Mouse (Mus musculus): Measurements from ENCODE around the gene Cadps2. TPM values are rescaled to one million over a fixed set of nuclear protein-coding genes. Genes with fewer than 3 reads are reported as not detected.
A peak's percentile ranks its signal among the peaks of the same experiment; 100 is the strongest.

The Cadps2 gene
- polyA plus RNA-seq, 1 experiment from 2014 or later = 4.3 TPM

DNA sequence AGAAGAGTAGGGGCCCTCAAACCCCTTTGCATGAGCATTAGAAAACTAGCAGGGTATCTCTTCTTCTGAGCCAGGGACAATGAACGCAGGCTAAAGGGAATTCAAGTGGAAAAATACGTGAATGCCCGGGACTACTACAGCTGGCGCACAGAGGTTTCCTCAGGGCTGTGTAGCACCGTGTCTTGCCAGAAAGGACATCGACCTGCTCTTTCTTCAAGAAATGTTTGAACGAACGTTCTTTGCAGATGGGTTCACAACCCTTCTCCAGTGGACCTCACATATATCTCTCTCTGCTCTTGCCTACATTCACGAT, 578.5 kb downstream of the Cadps2 start:
- Histone ChIP-seq H3K36me3 (no peaks in the 10 kb centered on the region), H3K4me3 (0 out of 2 replicates have a peak overlapping the region, but pooled peaks have one; percentile 16), H3K27me3 (peaks cover 65% of the 10 kb centered on the region), H3K9ac (no peak overlapping the region), H3K4me2 (replicated peaks) (peak overlapping the region; percentile 24), H3K27ac (no peak overlapping the region), H3K4me1 (no peaks in the 10 kb centered on the region), H3K9me3 (no peaks in the 10 kb centered on the region)
- WGBS = 2% methylated on average over 9 of the region's 9 CpGs
- ATAC-seq (ENCODE audit: insufficient number of reproducible peaks, insufficient read depth, low FRiP score, low TSS enrichment) = no peak

DNA sequence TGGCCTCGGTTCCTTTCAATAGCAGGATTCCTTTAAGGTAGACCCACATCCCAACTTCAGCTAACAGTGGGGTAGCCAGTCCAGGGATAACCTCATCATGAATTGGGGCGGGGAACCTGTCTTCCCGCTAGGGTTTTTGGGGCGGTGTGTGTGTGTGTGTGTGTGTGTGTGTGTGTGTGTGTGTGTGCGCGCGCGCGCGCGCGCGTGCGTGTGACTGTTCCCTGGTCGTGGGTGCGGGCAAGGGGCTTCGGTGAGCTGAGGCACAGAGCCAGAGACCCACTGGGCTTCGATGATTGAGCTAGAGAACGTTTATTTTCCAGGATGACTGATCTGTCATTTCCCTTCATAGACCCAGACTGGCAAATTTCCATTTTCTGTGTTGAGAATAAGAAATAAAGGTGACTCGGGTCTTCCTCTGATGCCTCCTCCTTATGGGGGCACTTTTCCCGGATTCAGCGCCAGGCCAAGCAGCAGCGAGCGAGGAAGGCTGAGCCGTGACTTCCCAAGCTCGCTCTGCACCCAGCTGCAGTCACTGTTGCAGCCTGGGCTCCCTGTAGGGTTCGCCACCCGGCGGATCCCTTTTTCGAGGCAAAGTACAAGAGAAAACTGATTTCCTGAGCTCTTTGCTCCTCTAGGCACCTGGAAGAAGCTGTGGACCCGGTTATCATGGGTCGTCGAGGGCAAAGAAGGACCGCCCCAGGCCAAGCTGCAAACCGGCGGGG, 579.0 kb downstream of the Cadps2 start:
- no peak overlapping the region for H3K9ac ChIP-seq
- ATAC-seq (ENCODE audit: insufficient number of reproducible peaks, insufficient read depth, low FRiP score, low TSS enrichment) = no peak
- H3K27me3 ChIP-seq = peaks cover 68% of the 10 kb centered on the region
- no peak overlapping the region for H3K27ac ChIP-seq
- H3K4me1 ChIP-seq = no peaks in the 10 kb centered on the region
- no peaks in the 10 kb centered on the region for H3K36me3 ChIP-seq
- H3K4me3 ChIP-seq = 0 out of 2 replicates have a peak overlapping the region, but pooled peaks have one; percentile 16
- under 1% methylated on average over 36 of the region's 36 CpGs for WGBS
- no peaks in the 10 kb centered on the region for H3K9me3 ChIP-seq
- peak overlapping the region; percentile 24 for H3K4me2 ChIP-seq (replicated peaks)

DNA sequence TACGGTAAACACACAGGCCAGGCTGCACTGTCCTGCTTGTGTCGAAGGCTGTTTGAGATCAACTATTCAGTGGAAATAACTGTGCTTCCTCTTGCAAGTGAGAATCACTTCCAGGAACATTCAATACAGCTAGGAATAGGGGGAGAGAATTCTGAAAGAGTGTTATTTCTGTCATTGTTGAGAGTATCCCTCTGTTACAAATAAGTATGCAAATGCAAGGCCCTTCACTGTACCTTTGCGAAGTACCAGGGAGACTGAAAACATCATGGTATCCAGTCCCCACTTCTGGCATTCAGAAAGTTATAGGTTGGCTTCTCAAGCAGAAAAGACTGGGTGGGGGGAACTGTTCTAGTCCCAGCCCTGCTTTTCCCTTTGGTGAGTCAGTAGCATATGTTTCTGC, 581.2 kb downstream of the Cadps2 start:
- Histone ChIP-seq H3K27me3 (peaks cover 84% of the 10 kb centered on the region), H3K9me3 (no peaks in the 10 kb centered on the region), H3K4me1 (0 out of 2 replicates have a peak, but pooled peaks cover 2% of the 10 kb centered on the region), H3K36me3 (no peaks in the 10 kb centered on the region), H3K27ac (no peak overlapping the region), H3K4me3 (no peak overlapping the region), H3K9ac (no peak overlapping the region), H3K4me2 (replicated peaks) (no peak overlapping the region)
- no peak for ATAC-seq (ENCODE audit: insufficient number of reproducible peaks, insufficient read depth, low FRiP score, low TSS enrichment)
- 26% methylated on average over 3 of the region's 3 CpGs for WGBS

DNA sequence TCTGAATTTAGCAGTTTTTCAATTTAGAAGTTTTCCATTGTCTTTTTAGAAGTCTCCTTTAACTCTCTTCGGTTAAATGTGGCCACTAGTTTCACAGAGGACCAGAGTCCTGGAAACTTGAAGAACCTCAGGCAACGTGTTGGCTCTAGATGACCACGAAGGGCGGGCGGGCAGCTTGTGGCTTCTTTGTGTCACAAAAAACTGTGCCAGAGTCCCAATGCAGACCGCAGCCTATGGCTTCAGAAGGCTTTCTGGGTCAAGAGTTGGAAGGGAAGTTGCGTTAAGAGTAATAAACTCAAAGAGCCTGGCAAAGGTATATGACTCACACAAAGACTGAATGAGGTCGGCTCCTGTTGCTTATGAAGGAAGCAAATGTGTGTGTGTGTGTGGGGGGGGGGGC, 584.1 kb downstream of the Cadps2 start:
- Histone ChIP-seq H3K4me2 (replicated peaks) (no peak overlapping the region), H3K4me3 (no peak overlapping the region), H3K27me3 (peaks cover 76% of the 10 kb centered on the region), H3K4me1 (0 out of 2 replicates have a peak, but pooled peaks cover 2% of the 10 kb centered on the region), H3K36me3 (no peaks in the 10 kb centered on the region), H3K9me3 (no peaks in the 10 kb centered on the region), H3K9ac (no peak overlapping the region), H3K27ac (no peak overlapping the region)
- no peak for ATAC-seq (ENCODE audit: insufficient number of reproducible peaks, insufficient read depth, low FRiP score, low TSS enrichment)
- WGBS = 4% methylated on average over 8 of the region's 8 CpGs

DNA sequence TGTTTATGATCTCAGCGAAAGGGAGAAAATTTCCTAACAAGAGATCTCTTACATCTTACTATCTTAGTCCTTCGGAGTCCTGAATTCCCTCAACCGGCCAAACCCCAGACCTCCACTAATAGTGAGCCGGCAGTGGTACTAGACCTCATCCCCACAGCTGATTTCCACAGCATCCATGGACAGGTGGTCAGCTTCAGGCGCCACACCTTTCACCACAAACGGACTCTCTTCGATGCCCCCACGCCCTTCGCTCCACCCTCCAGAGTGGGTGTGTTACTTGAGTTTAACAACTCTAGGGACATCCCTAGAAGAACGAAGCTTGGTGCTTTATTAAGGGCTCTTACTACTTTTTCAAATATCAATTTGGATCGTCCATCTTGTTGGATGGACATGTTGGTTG, 584.6 kb downstream of the Cadps2 start:
- Histone ChIP-seq H3K27me3 (peaks cover 76% of the 10 kb centered on the region), H3K4me3 (no peak overlapping the region), H3K4me1 (0 out of 2 replicates have a peak, but pooled peaks cover 5% of the 10 kb centered on the region), H3K27ac (no peak overlapping the region), H3K9ac (no peak overlapping the region), H3K4me2 (replicated peaks) (no peak overlapping the region), H3K36me3 (no peaks in the 10 kb centered on the region), H3K9me3 (no peaks in the 10 kb centered on the region)
- under 1% methylated on average over 11 of the region's 11 CpGs for WGBS
- no peak for ATAC-seq (ENCODE audit: insufficient number of reproducible peaks, insufficient read depth, low FRiP score, low TSS enrichment)

DNA sequence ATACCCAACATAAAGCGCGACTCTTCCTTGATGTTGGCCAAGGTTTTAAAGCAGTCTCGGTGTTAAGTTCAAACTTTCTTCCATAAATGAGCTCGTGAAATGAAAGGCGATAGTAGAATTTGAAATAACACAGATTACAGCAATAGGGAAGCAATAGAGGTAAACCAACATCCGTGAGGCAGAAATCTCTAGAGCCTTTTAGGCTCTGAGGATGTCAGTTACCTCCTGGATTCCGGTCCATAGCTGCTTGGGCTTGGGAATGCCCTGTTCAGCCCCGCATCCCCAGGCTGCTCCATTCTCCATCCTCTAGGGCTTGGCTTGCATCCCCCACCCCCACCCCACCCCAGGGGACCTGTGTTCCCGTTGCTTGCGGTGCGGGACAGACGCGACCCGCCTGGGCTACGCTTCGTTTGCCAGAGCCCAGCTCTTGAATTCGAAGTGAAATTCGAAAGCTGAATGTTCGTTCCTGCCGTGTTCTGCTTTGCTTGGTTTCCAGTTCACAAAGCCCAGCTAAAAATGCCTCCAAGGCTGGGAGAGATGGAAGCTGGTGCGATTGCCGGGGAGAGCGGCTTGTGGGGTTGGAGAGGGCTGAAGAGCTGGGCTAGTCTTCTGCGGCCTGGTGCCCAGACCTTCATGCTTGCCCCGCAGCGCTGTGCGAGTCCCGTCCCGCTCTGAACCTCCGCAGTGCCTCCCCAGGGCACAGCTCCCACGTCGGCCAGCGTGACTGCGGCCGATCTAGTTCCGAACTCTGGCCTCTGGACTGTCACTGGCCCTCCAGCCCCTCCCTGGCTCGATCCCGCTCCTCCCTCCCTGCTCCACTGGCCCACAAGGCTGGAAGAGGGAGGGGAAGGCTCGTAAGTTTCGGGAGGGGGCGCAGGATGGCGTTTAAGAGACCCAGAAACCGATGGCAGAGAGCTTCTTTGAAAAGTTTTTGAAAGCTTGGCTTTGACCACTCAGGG, 585.6 kb downstream of the Cadps2 start:
- peak overlapping the region; percentile 19 for H3K4me3 ChIP-seq
- H3K27ac ChIP-seq = no peak overlapping the region; the same call in 1 of the 2 replicates
- peaks cover 76% of the 10 kb centered on the region for H3K27me3 ChIP-seq
- peak overlapping the region; percentile 33 for H3K4me2 ChIP-seq (replicated peaks)
- ATAC-seq (ENCODE audit: insufficient number of reproducible peaks, insufficient read depth, low FRiP score, low TSS enrichment) = peak; percentile 62
- under 1% methylated on average over 43 of the region's 43 CpGs for WGBS
- H3K9ac ChIP-seq = no peak overlapping the region
- H3K9me3 ChIP-seq = no peaks in the 10 kb centered on the region
- H3K36me3 ChIP-seq = no peaks in the 10 kb centered on the region
- 0 out of 2 replicates have a peak, but pooled peaks cover 14% of the 10 kb centered on the region for H3K4me1 ChIP-seq

DNA sequence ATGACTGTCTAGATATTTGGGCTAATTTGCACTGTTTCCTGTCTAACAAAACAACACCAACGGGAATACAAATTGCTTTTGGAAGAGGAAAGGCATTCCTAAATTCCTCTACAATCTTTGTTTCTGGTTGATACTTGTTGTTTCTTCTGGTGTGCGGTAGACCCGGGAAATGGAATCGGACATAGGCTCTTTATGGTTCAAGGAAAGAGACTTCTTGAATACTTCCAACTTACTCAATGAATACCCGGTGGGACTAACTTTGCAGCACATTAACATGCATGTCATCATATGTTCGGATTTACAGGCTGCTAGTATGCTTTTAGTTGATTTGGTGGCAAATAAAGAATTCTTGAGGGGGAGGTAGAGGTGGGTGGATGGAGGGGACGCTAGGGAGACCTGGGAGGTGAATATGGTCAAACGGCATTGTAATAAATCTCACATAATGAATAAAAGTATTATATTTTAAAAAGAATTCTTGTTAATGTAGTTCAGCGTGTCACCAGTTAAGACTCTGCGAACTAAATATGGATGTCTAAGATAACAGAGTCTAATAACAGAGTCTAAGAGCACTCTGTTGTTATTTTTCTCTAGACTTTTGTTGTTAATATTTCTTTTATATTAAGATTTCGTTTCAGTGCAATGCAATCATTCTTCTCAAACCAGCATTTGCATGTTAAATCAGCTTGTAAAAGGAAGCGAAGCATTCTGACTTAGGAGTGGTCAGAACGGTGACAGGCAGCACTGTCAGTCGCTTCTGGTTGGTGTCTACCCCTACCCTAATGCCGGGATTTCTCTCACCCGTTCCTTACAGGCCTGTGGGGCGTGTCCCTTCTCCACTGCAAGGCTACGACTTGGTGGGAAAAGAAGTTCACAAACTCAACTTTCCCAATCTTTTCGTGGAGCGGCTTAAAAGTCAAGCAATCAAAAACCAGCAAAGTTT, 586.8 kb downstream of the Cadps2 start:
- Histone ChIP-seq H3K9ac (no peak overlapping the region), H3K27ac (no peak overlapping the region), H3K9me3 (no peaks in the 10 kb centered on the region), H3K27me3 (peaks cover 76% of the 10 kb centered on the region), H3K4me2 (replicated peaks) (no peak overlapping the region), H3K4me1 (0 out of 2 replicates have a peak, but pooled peaks cover 14% of the 10 kb centered on the region), H3K4me3 (no peak overlapping the region), H3K36me3 (no peaks in the 10 kb centered on the region)
- 2% methylated on average over 20 of the region's 20 CpGs for whole genome bisulfite sequencing
- ATAC-seq (ENCODE audit: insufficient number of reproducible peaks, insufficient read depth, low FRiP score, low TSS enrichment) = no peak

DNA sequence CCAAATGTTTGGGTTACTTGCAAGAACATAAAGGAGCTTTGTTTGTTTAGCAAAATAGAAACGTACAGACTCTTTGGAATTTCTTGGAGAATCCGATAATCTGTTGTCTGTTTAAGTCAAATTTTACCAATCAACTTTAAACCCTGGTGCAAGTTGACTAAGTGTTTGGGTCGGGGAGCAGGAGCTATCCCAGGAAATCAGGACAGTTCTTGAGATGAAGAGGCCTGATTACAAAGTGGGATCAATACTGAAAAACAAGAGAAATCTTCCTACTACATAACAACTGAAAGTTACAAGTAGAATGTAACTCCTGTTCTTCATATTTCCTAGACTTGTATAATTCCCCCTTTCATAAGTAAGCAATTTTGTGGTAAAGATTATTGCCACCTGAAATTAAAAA, 587.8 kb downstream of the Cadps2 start:
- ATAC-seq (ENCODE audit: insufficient number of reproducible peaks, insufficient read depth, low FRiP score, low TSS enrichment) = no peak
- Histone ChIP-seq H3K4me2 (replicated peaks) (no peak overlapping the region), H3K9ac (no peak overlapping the region), H3K27me3 (peaks cover 79% of the 10 kb centered on the region), H3K4me3 (no peak overlapping the region), H3K36me3 (no peaks in the 10 kb centered on the region), H3K27ac (no peak overlapping the region), H3K9me3 (no peaks in the 10 kb centered on the region), H3K4me1 (0 out of 2 replicates have a peak, but pooled peaks cover 14% of the 10 kb centered on the region)
- 4% methylated on average over 3 of the region's 3 CpGs for WGBS

DNA sequence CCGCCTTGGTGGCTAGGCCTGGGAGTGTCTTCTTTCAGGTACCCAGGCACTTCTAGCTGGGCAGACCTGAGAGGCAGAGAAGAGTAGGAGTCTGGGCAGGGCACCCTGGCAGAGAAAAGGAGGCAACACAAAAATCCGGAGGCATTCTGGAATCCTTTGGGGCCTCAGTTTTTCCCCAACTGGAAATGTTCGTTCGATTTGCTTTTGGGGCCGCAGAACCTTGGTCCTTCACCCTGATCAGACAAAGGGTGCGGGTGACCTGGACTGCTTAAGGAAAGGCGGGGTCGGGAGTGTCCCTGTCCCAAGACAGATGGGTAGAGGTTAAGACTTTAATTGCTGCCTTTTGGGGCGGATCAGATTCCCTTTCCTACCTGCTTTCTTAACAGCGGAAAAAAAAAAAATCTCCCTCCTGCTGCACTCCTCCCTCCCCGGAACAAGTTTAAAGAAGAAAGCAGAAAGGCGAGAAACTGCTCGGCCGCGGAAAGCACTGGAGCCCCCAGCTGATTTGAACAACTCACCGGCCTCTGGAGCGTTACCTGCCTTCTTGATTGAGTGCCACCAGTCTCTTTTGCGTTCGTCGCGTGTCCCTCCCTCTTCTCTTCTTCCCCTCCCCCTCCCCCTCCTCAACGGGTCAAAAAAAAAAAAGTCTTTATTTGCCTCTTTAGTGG, 588.8 kb downstream of the Cadps2 start:
- 0 out of 2 replicates have a peak, but pooled peaks cover 14% of the 10 kb centered on the region for H3K4me1 ChIP-seq
- H3K27ac ChIP-seq = no peak overlapping the region
- H3K9me3 ChIP-seq = no peaks in the 10 kb centered on the region
- ATAC-seq (ENCODE audit: insufficient number of reproducible peaks, insufficient read depth, low FRiP score, low TSS enrichment) = no peak
- no peak overlapping the region for H3K9ac ChIP-seq
- peaks cover 75% of the 10 kb centered on the region for H3K27me3 ChIP-seq
- H3K4me2 ChIP-seq (replicated peaks) = 0 out of 2 replicates have a peak overlapping the region, but pooled peaks have one; percentile 71
- H3K4me3 ChIP-seq = peak overlapping the region; percentile 44
- WGBS = under 1% methylated on average over 22 of the region's 22 CpGs
- H3K36me3 ChIP-seq = no peaks in the 10 kb centered on the region

DNA sequence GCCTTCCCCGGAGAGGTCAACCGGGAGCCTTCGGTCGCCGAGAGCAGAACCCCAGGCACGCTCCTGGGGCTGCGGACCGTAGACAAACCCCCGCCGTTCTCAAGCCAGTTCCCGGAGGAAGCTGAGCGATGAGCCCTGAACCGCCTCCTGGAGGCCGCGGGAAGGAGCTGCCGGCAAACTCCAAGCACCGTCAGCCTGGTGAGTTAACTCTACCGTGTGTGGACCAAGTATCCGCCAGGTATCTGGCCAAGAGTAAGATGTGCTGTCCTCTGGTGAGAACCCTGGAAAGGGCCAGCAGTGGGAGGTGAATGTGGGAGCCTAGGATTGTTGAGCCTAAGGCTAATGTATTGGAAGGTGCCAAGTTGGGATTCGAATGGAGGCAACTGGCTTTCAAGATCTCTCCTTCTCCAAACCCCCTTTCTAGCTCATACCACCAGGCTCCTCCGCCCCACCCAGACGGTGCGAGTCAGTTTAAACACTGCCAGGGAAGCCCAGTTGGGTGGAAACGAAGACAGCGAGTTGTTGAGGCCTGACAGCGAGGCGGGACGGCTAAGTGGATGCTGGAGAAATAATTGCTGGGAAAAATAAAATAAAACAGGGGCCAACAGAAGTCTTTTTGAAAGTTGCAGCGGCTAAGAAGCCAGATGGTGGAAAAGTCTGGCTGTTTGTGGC, 589.5 kb downstream of the Cadps2 start:
- Histone ChIP-seq H3K27ac (no peak overlapping the region), H3K9me3 (no peaks in the 10 kb centered on the region), H3K27me3 (peaks cover 69% of the 10 kb centered on the region), H3K9ac (peak overlapping the region; percentile 36), H3K4me3 (peak overlapping the region; percentile 44), H3K36me3 (no peaks in the 10 kb centered on the region), H3K4me1 (0 out of 2 replicates have a peak, but pooled peaks cover 14% of the 10 kb centered on the region), H3K4me2 (replicated peaks) (peak overlapping the region; percentile 71)
- WGBS = under 1% methylated on average over 29 of the region's 29 CpGs
- no peak; the same call in 1 of the 2 replicates for ATAC-seq (ENCODE audit: insufficient number of reproducible peaks, insufficient read depth, low FRiP score, low TSS enrichment)
